Mouse (Mus musculus): ENCODE results near the gene Bcl2l1. TPM values are rescaled to one million over a fixed set of nuclear protein-coding genes. Genes with fewer than 3 reads are reported as not detected.

The Bcl2l1 gene
- polyA plus RNA-seq (2012; rRNA removed) = 45.3 and 60.1 TPM in 2 replicates

DNA sequence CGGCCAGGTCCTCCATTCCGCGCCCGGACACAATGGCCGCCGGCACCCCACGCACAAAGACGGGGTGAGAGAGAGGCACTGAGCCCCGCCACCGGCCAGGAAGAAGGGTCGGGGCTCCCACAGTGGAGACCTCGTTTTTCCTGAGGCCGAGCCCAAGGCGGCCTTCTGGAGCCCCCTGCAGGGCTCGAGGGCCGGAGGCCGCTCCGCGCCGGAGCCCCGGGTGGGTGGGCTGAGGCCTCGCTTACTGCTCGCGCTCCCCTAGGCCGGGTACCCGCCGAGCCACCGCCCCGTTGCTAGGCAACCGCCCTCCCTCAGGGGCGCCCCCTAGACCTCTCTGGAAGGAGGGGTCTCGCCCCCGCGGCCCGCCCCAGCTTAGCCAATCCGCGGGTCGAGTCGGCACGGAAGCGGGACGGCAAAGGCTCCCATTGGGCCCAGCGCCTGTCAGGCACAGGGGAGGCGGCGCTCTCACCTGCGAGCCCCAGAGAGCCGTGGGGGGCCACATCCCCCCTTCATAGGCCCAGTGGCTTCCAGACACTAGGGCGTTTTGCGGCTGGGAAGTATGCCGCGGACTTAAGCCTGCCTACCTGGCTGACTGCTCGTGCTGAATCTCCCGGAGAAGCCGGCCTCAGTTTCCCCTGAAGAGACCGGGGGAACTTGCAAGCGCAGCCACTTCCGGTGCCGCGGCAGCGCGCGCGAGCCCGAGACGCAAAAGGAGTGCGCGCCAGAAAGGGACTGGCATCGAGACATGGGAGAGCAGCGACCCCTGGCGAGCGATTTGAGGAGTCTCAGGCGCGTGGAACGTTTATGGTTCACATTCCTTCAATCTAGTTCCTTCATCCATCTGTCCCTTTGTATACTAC is at the start of gene Bcl2l1:
Bcl2l1 (minus strand) TSS at position 710 of the 860 bp plus-strand sequence.

DNA sequence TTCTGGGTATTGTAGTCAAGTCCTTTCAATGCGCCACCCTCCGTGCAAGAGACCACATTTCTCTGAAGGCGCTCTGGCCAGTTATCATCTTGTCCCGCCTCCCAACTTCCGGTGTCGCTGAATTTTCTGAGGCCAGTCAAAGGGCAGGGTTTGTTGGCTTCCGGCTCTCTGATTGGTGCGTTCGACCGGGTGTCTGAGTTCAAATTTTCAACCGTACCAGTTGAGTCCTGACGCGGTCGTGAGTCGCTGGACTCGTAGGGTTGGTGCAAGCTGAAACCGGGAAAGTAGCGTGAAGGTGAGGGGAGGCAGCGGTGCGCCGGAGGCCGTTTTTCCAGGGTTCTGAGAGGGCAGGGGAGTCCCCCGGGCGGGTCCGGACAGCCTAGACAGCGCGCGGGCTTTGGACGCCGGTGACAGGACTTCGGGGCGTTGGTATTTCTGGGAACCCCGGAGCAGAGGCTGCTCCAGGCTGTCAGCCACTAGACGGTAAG is 16.3 kb upstream of the Bcl2l1 start, which contains the start of gene Tpx2:
Tpx2 (plus strand) TSS at position 150 of the 488 bp plus-strand sequence.

GRCm38 (mm10) chr2:152753944-152754711 is 77.4 kb downstream of the Bcl2l1 start, which contains the start of gene Cox4i2:
Cox4i2 (plus strand) TSS chr2:152754173.

DNA sequence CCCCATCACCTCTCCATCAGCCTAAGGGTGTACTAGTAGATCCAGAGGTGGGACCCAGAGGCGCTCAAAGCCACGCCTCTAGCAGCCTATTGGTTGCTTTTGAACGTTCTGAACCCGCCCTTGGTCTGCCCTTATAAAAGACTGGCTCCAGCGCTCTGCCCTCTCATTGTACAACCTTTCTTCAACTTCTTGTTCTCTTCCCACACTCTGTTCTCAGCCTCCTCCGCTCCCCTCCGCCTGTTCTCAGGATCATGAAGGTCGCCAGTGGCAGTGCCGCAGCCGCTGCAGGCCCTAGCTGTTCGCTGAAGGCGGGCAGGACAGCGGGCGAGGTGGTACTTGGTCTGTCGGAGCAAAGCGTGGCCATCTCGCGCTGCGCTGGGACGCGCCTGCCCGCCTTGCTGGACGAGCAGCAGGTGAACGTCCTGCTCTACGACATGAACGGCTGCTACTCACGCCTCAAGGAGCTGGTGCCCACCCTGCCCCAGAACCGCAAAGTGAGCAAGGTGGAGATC is 95.4 kb downstream of the Bcl2l1 start, which contains the start of gene Id1:
Id1 (plus strand) TSS at position 162 of the 512 bp plus-strand sequence.

Other genes with a start within 250 kb of the Bcl2l1 start
- gene Defb45, start 232.3 kb downstream of the Bcl2l1 start, polyA plus RNA-seq (2012; rRNA removed) = not detected in 2 replicates
- gene Defb36, start 227.4 kb downstream of the Bcl2l1 start, polyA plus RNA-seq (2012; rRNA removed) = 0.46 and 0.64 TPM in 2 replicates
- gene Defb25, start 208.7 kb downstream of the Bcl2l1 start, polyA plus RNA-seq (2012; rRNA removed) = 1.7 TPM in 1 of 2 replicates, not detected in the other
- gene Rem1, start 204.8 kb downstream of the Bcl2l1 start, polyA plus RNA-seq (2012; rRNA removed) = 25.0 and 28.2 TPM in 2 replicates
- gene H13, start 162.3 kb downstream of the Bcl2l1 start, polyA plus RNA-seq (2012; rRNA removed) = 330 and 441 TPM in 2 replicates
- gene Mcts2, start 144.7 kb downstream of the Bcl2l1 start, polyA plus RNA-seq (2012; rRNA removed) = 3.7 and 4.2 TPM in 2 replicates
- 383 and 402 TPM in 2 replicates for gene Id1, start 95.5 kb downstream of the Bcl2l1 start, polyA plus RNA-seq (2012; rRNA removed)
- 6.7 and 9.5 TPM in 2 replicates for gene Cox4i2, start 77.6 kb downstream of the Bcl2l1 start, polyA plus RNA-seq (2012; rRNA removed)
- gene Tpx2, start 16.2 kb upstream of the Bcl2l1 start, polyA plus RNA-seq (2012; rRNA removed) = 2.6 and 3.6 TPM in 2 replicates
- gene Mylk2, start 79.6 kb upstream of the Bcl2l1 start, polyA plus RNA-seq (2012; rRNA removed) = 0.08 and 0.09 TPM in 2 replicates
- 57.4 and 78.2 TPM in 2 replicates for gene Foxs1, start 101.5 kb upstream of the Bcl2l1 start, polyA plus RNA-seq (2012; rRNA removed)
- gene Dusp15, start 120.0 kb upstream of the Bcl2l1 start, polyA plus RNA-seq (2012; rRNA removed) = 0.59 and 1.1 TPM in 2 replicates
- 3.0 and 4.0 TPM in 2 replicates for gene Ttll9, start 130.8 kb upstream of the Bcl2l1 start, polyA plus RNA-seq (2012; rRNA removed)
- 51.4 and 72.3 TPM in 2 replicates for gene Pdrg1, start 183.7 kb upstream of the Bcl2l1 start, polyA plus RNA-seq (2012; rRNA removed)
- gene Xkr7, start 200.1 kb upstream of the Bcl2l1 start, polyA plus RNA-seq (2012; rRNA removed) = not detected in 2 replicates
- gene Ccm2l, start 234.2 kb upstream of the Bcl2l1 start, polyA plus RNA-seq (2012; rRNA removed) = 30.9 and 35.6 TPM in 2 replicates